Mouse (Mus musculus): ENCODE measurements around the gene Fastkd1.

DNA sequence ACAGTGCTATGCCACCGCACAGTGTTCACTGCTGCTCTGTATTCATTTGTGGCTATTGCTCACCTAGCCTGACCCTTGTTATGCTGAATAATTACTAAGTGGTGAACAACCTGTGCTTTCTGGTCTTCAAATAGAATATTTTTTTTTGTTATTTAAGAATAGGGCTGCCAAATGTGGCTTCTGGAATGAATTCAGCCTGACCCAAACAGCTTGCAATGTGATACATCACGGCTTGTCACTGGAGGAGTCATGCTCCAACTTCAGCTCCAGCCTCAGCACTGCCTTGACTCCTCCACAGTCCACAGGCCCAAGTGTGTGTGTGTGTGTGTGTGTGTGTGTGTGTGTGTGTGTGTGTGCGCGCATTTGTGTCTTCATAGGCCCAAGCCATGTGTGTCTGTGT, 54.0 kb downstream of the Fastkd1 start:
- no peak for TF ChIP-seq CTCF (IDR thresholded peaks at IDR 0.05; ENCODE audit: low read depth)
- TF ChIP-seq EP300 (IDR thresholded peaks at IDR 0.05; ENCODE audit: low read depth), result no peak

Data from heart, postnatal 0 days (tissue).